Mouse (Mus musculus): ENCODE data around the gene Vmn1r212. TPM values are rescaled to one million over a fixed set of nuclear protein-coding genes. Genes with fewer than 3 reads are reported as not detected.

Gene Vmn1r212
- not detected for total RNA-seq (2023)

GRCm38 (mm10) chr13:22884105-22884504 is at the start of gene Vmn1r212:
Vmn1r212 (minus strand) TSS chr13:22884205.

GRCm38 (mm10) chr13:22857461-22857860 is 26.5 kb downstream of the Vmn1r212 start, which contains the start of gene Vmn1r211:
Vmn1r211 (minus strand) TSS chr13:22857561.

Other genes starting within 250 kb of the Vmn1r212 start
- gene Vmn1r207-ps, start 154.6 kb downstream of the Vmn1r212 start, total RNA-seq (2023), result under 1 TPM in 1 of 2 experiments, not detected in 1; 0.12 TPM
- not detected for gene Vmn1r208, start 106.8 kb downstream of the Vmn1r212 start, total RNA-seq (2023)
- gene Vmn1r209, start 74.5 kb downstream of the Vmn1r212 start, total RNA-seq (2023), result under 1 TPM in 1 of 2 experiments, not detected in 1; 0.08 TPM
- not detected for gene Vmn1r210, start 52.9 kb downstream of the Vmn1r212 start, total RNA-seq (2023)
- not detected for gene Vmn1r211, start 26.6 kb downstream of the Vmn1r212 start, total RNA-seq (2023)
- not detected for gene Vmn1r213, start 123.5 kb upstream of the Vmn1r212 start, total RNA-seq (2023)
- gene Vmn1r214, start 146.2 kb upstream of the Vmn1r212 start, total RNA-seq (2023), result not detected
- gene Vmn1r215, start 183.8 kb upstream of the Vmn1r212 start, total RNA-seq (2023), result not detected
- gene Vmn1r217, start 234.0 kb upstream of the Vmn1r212 start, total RNA-seq (2023), result not detected
- gene Vmn1r218, start 248.9 kb upstream of the Vmn1r212 start, total RNA-seq (2023), result not detected

Data from monocyte, adult 59 days (primary cell).